Mouse (Mus musculus): ENCODE data around the gene Diexf. TPM values are rescaled to one million over a fixed set of nuclear protein-coding genes. Genes with fewer than 3 reads are reported as not detected.

Diexf gene
- polyA plus RNA-seq, 1 experiment from 2014 or later = 7.4 TPM

DNA sequence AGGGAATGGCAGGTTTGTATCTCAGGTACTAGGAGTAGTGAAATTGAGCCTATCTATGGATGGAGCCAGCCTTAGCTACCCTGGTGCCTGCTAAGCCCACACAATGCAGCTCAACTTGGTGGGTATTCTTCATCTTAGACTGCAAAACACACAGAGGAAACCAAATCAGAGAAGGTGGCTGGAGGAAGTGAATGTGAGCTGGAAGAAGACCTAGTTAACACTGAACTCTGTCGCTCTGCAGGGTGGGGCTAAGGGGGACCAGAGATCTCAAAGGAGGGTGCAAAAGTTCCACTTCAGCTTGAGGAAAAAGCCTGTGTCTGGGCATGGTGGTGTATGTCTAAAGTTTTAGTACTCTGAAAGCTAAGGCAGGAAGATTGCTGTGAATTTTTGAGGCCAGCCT lies 29.5 kb upstream of the Diexf start:
- Histone ChIP-seq H3K9me3 (ENCODE audit: control insufficient read depth, low read length) (no peaks in the 10 kb centered on the region), H3K4me3 (ENCODE audit: low read length) (no peak overlapping the region), H3K4me2 (ENCODE audit: low read length) (no peak overlapping the region), H3K36me3 (ENCODE audit: control insufficient read depth, insufficient read depth, low read length) (no peaks in the 10 kb centered on the region), H3K27me3 (replicated peaks; ENCODE audit: control insufficient read depth, insufficient read depth, low read length) (peaks cover 6% of the 10 kb centered on the region), H3K9ac (ENCODE audit: low read depth, low read length) (no peak overlapping the region), H3K4me1 (ENCODE audit: control insufficient read depth, insufficient read depth, low read depth, low read length) (no peaks in the 10 kb centered on the region), H3K27ac (ENCODE audit: low read depth, low read length) (no peak overlapping the region)
- WGBS = 50% methylated on average over 1 of the region's 1 CpGs
- no peak for ATAC-seq

DNA sequence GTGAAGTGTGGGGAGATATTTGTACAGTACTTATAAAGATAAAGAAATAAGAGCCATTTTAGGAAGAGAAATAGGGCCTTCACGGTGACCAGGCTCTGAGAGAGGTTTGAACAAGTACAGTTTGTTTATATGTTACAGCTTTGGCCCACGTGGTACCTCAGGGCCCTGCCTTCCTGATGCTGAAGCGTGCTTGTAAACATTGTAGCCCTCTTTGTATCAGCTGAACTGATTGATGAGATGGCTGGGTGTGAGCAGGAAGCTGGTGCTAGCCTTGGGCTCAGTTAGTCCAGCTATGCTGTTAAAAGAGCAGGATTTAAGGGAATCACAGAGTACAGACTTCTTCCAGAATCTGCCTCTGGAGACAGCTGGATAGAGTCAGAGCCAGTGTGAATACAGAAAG lies 29.1 kb upstream of the Diexf start:
- 65% methylated on average over 3 of the region's 3 CpGs for WGBS

DNA sequence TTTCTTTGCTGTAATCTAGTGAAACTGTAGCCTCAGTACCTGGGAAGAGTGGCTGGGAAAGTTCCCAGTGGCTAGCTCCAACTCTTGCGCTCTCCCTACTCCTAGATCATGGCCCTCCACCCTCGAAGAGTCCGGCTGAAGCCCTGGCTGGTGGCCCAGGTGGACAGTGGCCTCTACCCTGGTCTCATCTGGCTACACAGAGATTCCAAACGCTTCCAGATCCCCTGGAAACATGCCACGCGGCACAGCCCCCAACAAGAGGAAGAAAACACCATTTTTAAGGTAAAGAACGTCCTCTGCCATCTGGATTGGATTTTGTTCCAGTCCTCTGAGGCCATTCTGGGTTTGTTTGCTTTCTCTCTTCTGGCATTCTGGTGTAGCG lies 27.0 kb upstream of the Diexf start:
- H3K27me3 ChIP-seq (replicated peaks; ENCODE audit: control insufficient read depth, insufficient read depth, low read length) = peaks cover 29% of the 10 kb centered on the region
- H3K27ac ChIP-seq (ENCODE audit: low read depth, low read length) = no peak overlapping the region
- H3K9ac ChIP-seq (ENCODE audit: low read depth, low read length) = no peak overlapping the region
- 74% methylated on average over 8 of the region's 8 CpGs for WGBS
- no peak for ATAC-seq
- no peaks in the 10 kb centered on the region for H3K9me3 ChIP-seq (ENCODE audit: control insufficient read depth, low read length)
- H3K36me3 ChIP-seq (ENCODE audit: control insufficient read depth, insufficient read depth, low read length) = no peaks in the 10 kb centered on the region
- H3K4me2 ChIP-seq (ENCODE audit: low read length) = no peak overlapping the region
- H3K4me3 ChIP-seq (ENCODE audit: low read length) = no peak overlapping the region
- H3K4me1 ChIP-seq (ENCODE audit: control insufficient read depth, insufficient read depth, low read depth, low read length) = peaks cover 2% of the 10 kb centered on the region

More for the DNA sequence above, 29.1 kb upstream of the Diexf start:
- no peak for ATAC-seq
- Histone ChIP-seq H3K27me3 (replicated peaks; ENCODE audit: control insufficient read depth, insufficient read depth, low read length) (peaks cover 10% of the 10 kb centered on the region), H3K36me3 (ENCODE audit: control insufficient read depth, insufficient read depth, low read length) (no peaks in the 10 kb centered on the region), H3K4me2 (ENCODE audit: low read length) (no peak overlapping the region), H3K4me3 (ENCODE audit: low read length) (no peak overlapping the region), H3K9me3 (ENCODE audit: control insufficient read depth, low read length) (no peaks in the 10 kb centered on the region), H3K27ac (ENCODE audit: low read depth, low read length) (no peak overlapping the region), H3K4me1 (ENCODE audit: control insufficient read depth, insufficient read depth, low read depth, low read length) (no peaks in the 10 kb centered on the region), H3K9ac (ENCODE audit: low read depth, low read length) (no peak overlapping the region)

DNA sequence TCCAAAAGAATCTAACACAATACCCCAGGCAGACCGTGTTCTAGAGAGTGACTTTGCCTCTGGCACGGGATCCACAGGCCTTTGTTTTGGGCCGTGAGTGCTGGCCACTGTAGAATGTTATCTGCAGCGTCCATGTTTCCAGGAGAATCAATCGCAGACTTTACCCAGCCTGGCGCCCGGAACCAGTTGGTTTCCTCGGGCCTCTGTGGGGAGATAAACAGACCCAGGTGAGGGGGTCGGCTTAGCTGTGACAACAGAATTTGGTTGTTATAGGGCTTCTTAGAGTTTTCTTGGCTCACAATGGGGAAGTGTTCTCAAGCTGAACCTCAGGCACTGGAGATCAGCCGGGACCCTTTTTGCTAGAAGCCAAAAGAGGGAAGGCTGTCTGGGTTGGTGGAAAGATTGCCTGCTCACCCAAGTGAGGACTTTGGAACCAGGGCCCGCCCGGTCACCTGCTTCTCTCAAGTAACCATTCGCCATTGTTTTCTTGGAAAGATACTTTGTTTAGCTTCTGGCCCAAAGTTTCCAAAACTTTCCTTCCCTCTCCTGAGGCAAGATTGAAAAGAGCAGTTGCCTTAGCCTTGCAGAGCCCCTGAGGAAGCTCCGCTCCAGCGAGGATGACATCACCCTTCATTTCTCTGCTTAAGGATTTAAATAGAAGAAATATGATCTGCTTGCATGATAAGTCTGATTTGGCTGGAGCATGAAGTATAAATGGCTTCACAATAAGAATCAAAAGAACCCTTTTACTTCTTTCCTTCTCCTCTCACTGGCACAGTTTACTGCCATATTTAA lies 26.4 kb upstream of the Diexf start:
- Histone ChIP-seq H3K4me2 (ENCODE audit: low read length) (no peak overlapping the region), H3K9ac (ENCODE audit: low read depth, low read length) (no peak overlapping the region), H3K4me3 (ENCODE audit: low read length) (no peak overlapping the region), H3K27ac (ENCODE audit: low read depth, low read length) (no peak overlapping the region), H3K27me3 (replicated peaks; ENCODE audit: control insufficient read depth, insufficient read depth, low read length) (peaks cover 35% of the 10 kb centered on the region), H3K9me3 (ENCODE audit: control insufficient read depth, low read length) (no peaks in the 10 kb centered on the region), H3K36me3 (ENCODE audit: control insufficient read depth, insufficient read depth, low read length) (no peaks in the 10 kb centered on the region), H3K4me1 (ENCODE audit: control insufficient read depth, insufficient read depth, low read depth, low read length) (peaks cover 2% of the 10 kb centered on the region)
- ATAC-seq = no peak
- WGBS = 82% methylated on average over 15 of the region's 15 CpGs

DNA sequence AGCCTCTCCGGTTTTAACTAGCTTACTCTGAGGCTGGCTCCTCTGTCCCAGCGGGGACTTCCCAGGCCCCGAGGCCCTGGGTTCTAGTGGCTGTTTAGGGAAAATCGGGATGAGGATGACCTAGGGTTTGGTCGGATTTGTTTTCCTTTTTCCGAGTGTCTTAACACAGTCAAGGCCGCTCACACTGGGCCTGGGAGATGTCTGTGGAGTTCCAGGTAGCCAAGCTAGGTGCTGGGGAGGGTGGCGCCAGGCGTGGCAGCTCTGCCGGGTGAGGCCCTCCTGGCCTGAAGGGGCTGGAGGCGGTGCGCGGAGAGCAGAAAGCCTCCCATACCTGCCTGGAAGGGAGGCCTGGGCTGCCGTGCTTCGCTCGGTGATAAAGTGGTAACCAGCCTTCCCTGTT lies 23.5 kb upstream of the Diexf start:
- no peak for ATAC-seq
- Histone ChIP-seq H3K4me3 (ENCODE audit: low read length) (no peak overlapping the region), H3K36me3 (ENCODE audit: control insufficient read depth, insufficient read depth, low read length) (no peaks in the 10 kb centered on the region), H3K27me3 (replicated peaks; ENCODE audit: control insufficient read depth, insufficient read depth, low read length) (peaks cover 40% of the 10 kb centered on the region), H3K4me2 (ENCODE audit: low read length) (no peak overlapping the region), H3K9ac (ENCODE audit: low read depth, low read length) (no peak overlapping the region), H3K4me1 (ENCODE audit: control insufficient read depth, insufficient read depth, low read depth, low read length) (peaks cover 2% of the 10 kb centered on the region), H3K9me3 (ENCODE audit: control insufficient read depth, low read length) (no peaks in the 10 kb centered on the region), H3K27ac (ENCODE audit: low read depth, low read length) (no peak overlapping the region)
- 30% methylated on average over 16 of the region's 16 CpGs for WGBS

DNA sequence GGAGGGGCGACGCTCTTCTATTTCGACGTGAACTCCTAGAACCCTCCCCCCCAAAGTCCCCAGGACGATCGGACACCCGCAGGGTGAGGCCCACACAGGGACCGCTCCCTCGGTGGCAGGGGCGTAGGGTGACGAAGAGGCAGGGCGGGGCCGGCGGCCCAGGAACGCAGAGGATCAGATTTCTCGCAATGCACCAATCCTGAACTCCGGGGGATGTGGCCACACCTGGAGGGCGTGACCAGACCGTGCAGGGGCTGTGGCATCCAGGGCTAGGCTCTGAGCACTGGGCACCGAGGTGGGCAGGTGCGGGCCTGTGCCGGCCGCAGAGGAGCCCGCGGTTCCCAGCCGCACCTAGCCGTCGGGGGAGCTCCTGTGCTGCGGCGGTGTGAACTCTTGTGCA lies 22.8 kb upstream of the Diexf start, which contains the start of gene Irf6:
Gene Irf6, plus strand, starts transcription at position 240 of the 400 bp plus-strand sequence.
- H3K36me3 ChIP-seq (ENCODE audit: control insufficient read depth, insufficient read depth, low read length) = no peaks in the 10 kb centered on the region
- ATAC-seq = 0 out of 2 replicates have a peak, but pooled peaks have one; percentile 45
- whole genome bisulfite sequencing = 3% methylated on average over 30 of the region's 30 CpGs
- H3K27ac ChIP-seq (ENCODE audit: low read depth, low read length) = no peak within 1 kb of the TSS
- H3K9me3 ChIP-seq (ENCODE audit: control insufficient read depth, low read length) = no peaks in the 10 kb centered on the region
- H3K9ac ChIP-seq (ENCODE audit: low read depth, low read length) = no peak within 1 kb of the TSS
- peak within 1 kb of the TSS; percentile 39 for H3K4me2 ChIP-seq (ENCODE audit: low read length)
- peaks cover 40% of the 10 kb centered on the region for H3K27me3 ChIP-seq (replicated peaks; ENCODE audit: control insufficient read depth, insufficient read depth, low read length)
- H3K4me1 ChIP-seq (ENCODE audit: control insufficient read depth, insufficient read depth, low read depth, low read length) = peaks cover 2% of the 10 kb centered on the region
- H3K4me3 ChIP-seq (ENCODE audit: low read length) = peak within 1 kb of the TSS; percentile 17

DNA sequence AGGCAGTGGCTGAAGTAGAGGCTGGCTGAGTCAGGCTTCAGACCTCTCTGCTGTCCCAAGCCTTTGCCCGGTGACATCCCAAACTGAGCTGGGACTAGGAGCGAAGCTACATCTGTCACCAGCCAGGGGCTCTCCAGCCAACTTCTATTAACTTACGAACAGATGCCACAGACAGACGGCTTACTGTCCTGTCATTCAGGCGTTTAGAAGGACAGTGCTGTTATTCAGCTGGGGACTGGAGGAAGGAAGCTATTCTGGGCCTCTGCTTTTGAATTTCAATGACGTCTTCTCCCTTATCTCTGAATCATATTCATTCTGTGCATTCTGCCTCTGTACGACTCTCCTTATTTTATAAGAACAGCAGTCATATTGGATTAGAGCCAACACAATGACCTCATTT lies 21.1 kb upstream of the Diexf start:
- peak; percentile 70 for ATAC-seq
- H3K27ac ChIP-seq (ENCODE audit: low read depth, low read length) = no peak overlapping the region
- H3K4me2 ChIP-seq (ENCODE audit: low read length) = no peak overlapping the region
- H3K4me1 ChIP-seq (ENCODE audit: control insufficient read depth, insufficient read depth, low read depth, low read length) = peaks cover 2% of the 10 kb centered on the region
- H3K4me3 ChIP-seq (ENCODE audit: low read length) = no peak overlapping the region
- H3K36me3 ChIP-seq (ENCODE audit: control insufficient read depth, insufficient read depth, low read length) = no peaks in the 10 kb centered on the region
- peaks cover 40% of the 10 kb centered on the region for H3K27me3 ChIP-seq (replicated peaks; ENCODE audit: control insufficient read depth, insufficient read depth, low read length)
- no peak overlapping the region for H3K9ac ChIP-seq (ENCODE audit: low read depth, low read length)
- no peaks in the 10 kb centered on the region for H3K9me3 ChIP-seq (ENCODE audit: control insufficient read depth, low read length)
- WGBS = 43% methylated on average over 7 of the region's 7 CpGs

DNA sequence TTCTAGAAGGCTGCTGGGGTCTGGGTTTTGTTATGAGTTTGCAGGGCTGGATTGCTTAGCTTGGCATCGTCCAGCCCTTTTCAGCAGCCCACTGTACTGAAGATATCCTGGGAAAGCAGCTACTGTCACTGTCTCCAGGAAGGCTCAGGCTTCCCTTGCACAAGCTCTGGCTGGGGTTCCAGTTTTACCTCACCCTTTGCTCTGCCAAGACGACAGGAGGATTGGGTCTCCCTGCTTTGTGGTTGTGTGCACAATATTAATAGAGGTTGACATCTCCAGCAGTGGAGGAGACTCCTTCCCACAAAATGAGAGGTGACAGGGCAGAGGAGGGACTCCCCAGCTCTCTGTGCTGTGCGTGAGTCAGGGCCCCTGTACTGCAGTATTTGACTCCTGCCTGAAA lies 19.2 kb upstream of the Diexf start:
- Histone ChIP-seq H3K4me3 (ENCODE audit: low read length) (no peak overlapping the region), H3K36me3 (ENCODE audit: control insufficient read depth, insufficient read depth, low read length) (no peaks in the 10 kb centered on the region), H3K4me2 (ENCODE audit: low read length) (no peak overlapping the region), H3K9me3 (ENCODE audit: control insufficient read depth, low read length) (no peaks in the 10 kb centered on the region), H3K27ac (ENCODE audit: low read depth, low read length) (no peak overlapping the region), H3K9ac (ENCODE audit: low read depth, low read length) (no peak overlapping the region), H3K27me3 (replicated peaks; ENCODE audit: control insufficient read depth, insufficient read depth, low read length) (peaks cover 30% of the 10 kb centered on the region), H3K4me1 (ENCODE audit: control insufficient read depth, insufficient read depth, low read depth, low read length) (peaks cover 2% of the 10 kb centered on the region)
- ATAC-seq = no peak
- WGBS = 69% methylated on average over 3 of the region's 3 CpGs

DNA sequence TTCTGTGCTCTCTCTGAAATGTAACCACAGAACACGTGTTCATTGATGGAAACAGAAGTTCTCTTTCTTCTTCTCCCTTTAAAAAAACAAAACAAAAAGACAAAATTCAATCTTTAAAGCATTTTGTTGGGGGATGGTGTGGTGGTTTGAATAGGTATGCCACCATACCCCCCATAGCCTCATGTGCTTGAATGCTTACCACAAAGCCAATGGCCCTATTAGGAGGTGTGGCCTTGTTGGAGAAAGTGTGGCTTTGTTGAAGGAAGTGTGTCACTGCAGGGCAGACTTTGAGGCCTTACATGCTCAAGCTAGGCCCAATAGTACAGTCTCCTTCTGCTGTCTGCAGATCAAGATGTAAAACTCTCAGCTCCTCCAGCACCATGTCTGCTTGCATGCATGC lies 16.3 kb upstream of the Diexf start:
- H3K36me3 ChIP-seq (ENCODE audit: control insufficient read depth, insufficient read depth, low read length) = no peaks in the 10 kb centered on the region
- H3K9ac ChIP-seq (ENCODE audit: low read depth, low read length) = no peak overlapping the region
- WGBS = 84% methylated on average over 1 of the region's 1 CpGs
- H3K4me3 ChIP-seq (ENCODE audit: low read length) = no peak overlapping the region
- ATAC-seq = no peak
- no peak overlapping the region for H3K4me2 ChIP-seq (ENCODE audit: low read length)
- H3K27me3 ChIP-seq (replicated peaks; ENCODE audit: control insufficient read depth, insufficient read depth, low read length) = peaks cover 4% of the 10 kb centered on the region; the same call in 1 of the 2 replicates
- H3K27ac ChIP-seq (ENCODE audit: low read depth, low read length) = no peak overlapping the region
- H3K4me1 ChIP-seq (ENCODE audit: control insufficient read depth, insufficient read depth, low read depth, low read length) = no peaks in the 10 kb centered on the region
- H3K9me3 ChIP-seq (ENCODE audit: control insufficient read depth, low read length) = no peaks in the 10 kb centered on the region

Measured in hindbrain, embryonic 16.5 days (tissue).